Mouse (Mus musculus) urinary bladder, postnatal 4 days (tissue): ENCODE results near the gene Nin.
"Not testable (repeated sequence)": the region's sequence is repeated elsewhere in the genome, so short reads cannot be mapped to it uniquely, and the experiment has no call there.

Source experiments
- DNase-seq, 2 experiments: peaks; one replicate each; pipeline ENCODE4 v3.0.0; 2021 to 2022; ENCODE audit warnings: low spot score in 2 of 2

Nin gene

DNA sequence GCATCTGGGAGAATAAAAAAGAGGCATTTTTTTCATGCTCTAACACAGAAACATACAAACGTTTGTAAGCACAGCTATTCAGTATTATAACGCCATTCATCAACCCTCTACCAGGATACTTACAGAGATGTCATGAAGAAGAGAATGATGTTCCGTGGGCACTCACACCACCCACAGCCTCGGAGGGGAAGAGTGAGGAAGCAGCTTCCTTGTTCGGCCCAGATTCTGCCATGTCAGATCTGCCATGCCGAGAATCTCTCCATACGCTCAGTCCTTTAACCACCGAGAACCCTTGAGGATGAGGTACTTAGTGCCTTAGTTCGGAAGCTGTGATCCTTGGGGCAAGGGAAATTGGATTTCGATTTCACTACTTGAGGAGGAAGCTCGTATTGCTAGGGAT lies at the start of gene Nin:
Gene Nin (minus strand): TSS at position 367 of the 400 bp plus-strand sequence.
- no peak for DNase-seq

DNA sequence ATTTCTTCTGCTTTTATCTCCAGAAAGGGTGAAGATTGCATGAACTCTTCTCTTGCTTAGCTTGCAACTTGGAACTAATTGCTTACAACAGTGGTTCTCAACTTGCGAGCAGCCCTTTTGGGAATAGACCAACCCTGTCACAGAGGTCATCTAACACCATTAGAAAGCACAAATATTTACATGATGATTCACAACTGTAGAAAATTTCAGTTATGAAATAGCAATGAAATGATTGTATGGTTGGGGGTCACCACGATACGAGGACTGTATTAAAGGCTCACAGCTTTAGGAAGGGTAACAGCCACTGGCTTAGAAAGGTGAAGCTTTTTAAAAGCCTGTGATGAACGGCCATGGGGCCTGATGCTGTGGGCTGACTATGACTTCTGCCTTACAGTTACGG lies 47.5 kb upstream of the Nin start:
- DNase-seq: no peak

DNA sequence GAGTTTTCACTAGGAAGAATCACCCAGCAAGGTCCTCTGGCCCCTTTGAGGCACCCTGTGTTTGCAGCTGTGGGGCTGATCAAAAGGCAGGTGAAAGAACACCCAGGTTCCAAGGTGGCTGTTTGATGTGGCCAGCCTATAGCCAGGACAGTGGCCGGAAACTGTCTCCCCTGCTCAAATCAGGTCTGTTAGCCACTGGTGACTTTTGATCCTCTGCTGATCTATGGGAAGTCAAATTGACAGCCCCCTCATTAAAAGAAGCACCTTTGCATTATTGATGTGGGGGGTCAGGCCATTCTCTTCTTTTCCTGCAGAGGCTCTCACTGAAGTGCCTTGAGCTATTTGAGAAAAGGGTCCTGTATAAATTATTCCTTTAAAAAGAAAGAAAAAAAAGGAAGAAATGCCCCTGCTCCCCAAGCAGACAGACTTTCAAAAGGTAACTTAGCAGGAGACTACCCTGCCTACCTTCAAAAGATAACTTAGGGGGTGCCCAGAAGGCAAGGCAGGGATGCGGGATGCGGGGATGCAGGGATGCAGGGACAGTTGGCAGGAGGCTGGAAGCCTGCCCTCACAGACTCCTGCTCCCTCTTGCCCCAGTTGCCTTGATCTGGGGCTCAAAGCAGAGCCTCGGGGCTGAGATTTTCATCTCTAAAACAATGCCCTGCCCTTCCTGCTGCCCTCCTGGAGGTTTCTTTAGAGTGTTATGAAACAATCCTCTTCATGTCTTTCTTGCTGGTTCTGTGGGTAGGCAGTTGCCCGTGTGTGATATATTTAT lies 44.0 kb upstream of the Nin start:
- no peak for DNase-seq

GRCm38 (mm10) chr12:70156222-70156621 lies 42.7 kb upstream of the Nin start:
- DNase-seq: no peak

DNA sequence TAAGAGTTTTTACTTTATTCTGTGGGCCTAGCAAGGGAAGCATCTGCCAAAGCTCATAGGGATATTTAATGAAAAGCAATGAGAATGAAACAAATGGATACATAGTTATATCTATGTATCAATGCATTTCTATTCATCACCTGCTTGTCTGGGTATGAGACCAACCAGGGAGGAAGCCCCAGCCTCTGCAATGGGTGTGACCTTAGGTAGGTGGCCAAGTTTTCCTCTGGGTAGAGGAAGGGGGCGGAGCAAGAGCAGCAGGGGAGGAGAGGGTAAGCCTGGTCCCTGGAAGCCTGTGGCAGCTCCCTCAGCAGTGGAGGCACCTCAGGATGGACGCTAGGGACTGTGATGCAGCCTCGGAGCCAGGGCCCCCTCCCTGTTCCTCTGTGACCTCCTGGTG lies 40.3 kb upstream of the Nin start, which contains the start of gene Abhd12b:
Gene Abhd12b (plus strand): TSS at position 301 of the 400 bp plus-strand sequence.
- DNase-seq: no peak

- DNase-seq: no peak
Observed at GRCm38 (mm10) chr12:70148631-70149265, 35.2 kb upstream of the Nin start.

DNA sequence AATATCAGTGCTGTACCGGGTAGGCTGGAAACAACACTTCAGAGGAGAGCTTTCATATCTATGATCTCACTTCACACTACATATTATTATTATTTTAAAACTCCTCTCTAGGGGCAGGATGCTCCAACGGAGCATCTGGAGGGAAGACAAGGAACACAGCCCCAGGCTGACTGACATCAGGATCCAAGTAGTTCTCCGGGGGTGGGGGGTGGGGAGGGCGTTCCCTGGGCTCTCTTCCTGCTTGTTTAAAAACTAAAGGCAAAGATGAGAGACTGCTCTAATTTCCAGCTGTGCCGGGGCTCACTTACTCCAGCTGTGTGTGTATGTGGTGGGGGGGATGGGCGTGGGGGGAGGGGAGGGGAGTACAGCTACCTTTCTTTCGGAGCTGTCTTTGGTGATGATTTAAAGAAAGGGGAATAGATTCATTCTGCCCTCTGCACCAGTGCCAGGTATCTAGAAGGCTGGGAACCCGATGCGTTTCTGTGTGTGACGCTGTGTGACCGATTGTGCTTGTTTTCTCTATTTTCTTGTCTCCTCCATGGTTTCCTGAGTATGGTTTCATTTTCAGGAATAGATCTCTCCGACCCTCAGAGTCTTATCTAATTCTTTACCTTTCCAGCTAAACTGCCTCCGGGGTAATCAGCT lies 34.6 kb upstream of the Nin start:
- no peak for DNase-seq

DNA sequence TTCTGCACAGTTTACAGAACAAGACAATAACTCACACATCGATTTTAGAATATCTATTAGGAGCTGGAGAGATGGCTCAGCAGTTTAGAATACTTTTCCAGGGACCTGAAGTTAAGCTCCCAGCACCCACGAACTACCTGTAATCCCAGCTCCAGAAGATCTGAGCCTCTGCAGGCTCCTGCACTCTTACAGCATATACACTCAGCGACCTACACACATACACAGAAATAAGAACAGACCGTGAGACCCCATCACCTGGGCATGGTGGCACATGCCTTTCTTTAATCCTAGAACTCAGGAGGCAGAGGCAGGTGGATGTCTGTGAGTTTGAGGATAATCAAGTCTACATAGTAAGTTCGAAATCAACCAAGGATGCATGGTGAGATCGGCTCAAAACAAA lies 32.1 kb upstream of the Nin start:
- no peak for DNase-seq

GRCm38 (mm10) chr12:70144637-70145448 lies 31.3 kb upstream of the Nin start:
- no peak for DNase-seq

DNA sequence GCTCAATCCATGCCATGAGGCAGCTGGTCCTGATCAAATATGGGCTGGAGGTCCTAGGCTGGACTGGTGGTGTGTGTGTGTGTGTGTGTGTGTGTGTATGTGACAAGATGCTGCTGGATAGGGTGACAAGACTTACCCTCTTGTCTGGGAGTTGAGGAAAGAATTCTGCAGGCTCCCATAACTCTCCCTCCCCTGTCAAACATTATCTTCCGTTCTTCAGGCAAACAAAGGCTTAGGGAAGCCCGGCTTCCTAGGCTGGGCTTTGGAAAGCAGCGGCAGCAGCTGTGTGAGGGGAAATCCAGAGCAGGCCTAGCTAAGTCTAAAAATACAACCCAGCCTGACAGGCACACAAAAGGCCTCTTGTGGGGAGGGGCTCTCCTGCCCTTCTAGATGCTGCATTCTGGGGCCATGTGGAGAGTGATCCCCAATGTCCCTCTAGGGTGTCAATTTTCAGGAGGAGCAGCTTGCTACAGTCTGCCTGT lies 30.6 kb upstream of the Nin start:
- DNase-seq: not testable (repeated sequence)

- DNase-seq: no peak
Observed at GRCm38 (mm10) chr12:70140993-70141576, 27.6 kb upstream of the Nin start.

DNA sequence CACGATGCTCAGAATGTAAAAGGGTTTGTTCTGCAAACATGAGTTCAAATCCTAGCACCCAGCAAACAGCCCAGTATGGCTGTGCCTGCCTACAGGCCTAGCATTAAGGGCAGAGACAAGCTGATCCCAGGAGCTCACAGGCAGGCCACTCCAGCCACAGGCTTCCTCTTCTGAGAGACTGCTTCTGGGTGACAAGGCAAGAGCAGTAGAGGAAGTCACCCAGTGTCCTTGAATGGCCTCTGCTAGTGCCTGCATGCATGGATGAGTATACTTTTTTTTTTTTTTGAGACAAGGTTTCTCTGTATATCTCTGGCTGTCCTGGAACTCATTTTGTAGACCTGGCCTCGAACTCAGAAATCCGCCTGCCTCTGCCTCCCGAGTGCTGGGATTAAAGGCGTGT lies 27.0 kb upstream of the Nin start:
- DNase-seq: no peak

DNA sequence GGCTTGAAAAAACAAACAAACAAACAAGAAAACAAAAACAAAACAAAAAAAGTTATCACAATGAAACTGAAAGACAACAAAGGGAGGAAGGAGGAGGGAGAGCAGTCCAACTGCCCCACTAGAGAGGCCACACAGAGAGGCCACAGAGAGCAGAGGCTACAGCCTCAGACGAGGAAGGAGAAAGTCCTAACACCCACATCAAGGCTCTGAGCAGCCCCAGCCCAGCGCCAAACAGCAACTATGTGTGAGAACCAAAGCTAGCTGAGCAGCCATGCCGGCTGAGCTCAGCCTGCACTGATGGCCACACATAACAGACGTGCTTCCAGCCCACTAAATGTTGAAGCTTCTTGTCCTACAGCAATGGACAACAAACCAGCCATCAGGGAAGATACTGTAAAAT lies 26.4 kb upstream of the Nin start:
- no peak for DNase-seq

GRCm38 (mm10) chr12:70137626-70138025 lies 24.1 kb upstream of the Nin start:
- no peak for DNase-seq

GRCm38 (mm10) chr12:70137095-70137494 lies 23.6 kb upstream of the Nin start:
- DNase-seq: no peak

DNA sequence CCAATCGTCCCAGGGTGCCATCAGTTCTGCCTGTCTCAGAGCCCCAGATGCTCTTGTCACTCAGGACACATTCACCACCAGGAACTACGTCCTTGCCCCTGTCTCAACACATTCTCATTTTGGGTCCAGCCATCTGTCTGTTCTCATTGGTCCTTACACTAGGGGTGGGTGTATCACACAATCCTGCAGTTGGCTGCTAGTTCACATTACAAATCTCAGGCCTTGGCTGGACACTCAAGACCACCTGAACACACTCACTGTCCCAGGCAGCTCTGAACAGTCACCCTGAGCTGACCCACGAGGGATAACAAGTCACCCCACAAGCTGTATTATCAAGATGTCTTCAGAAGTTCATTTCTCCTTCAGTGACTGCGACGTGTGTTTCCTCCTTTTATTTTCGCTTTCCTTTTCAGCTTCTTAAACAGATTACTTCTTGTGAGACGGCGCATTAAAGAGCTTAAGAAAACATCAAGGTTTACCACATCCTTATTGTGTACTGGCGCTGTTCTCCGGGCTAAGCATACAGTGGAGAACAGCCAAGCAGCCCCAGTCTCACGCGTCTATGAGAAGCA lies 22.8 kb upstream of the Nin start:
- DNase-seq: no peak

GRCm38 (mm10) chr12:70134627-70135235 lies 21.2 kb upstream of the Nin start:
- no peak for DNase-seq

DNA sequence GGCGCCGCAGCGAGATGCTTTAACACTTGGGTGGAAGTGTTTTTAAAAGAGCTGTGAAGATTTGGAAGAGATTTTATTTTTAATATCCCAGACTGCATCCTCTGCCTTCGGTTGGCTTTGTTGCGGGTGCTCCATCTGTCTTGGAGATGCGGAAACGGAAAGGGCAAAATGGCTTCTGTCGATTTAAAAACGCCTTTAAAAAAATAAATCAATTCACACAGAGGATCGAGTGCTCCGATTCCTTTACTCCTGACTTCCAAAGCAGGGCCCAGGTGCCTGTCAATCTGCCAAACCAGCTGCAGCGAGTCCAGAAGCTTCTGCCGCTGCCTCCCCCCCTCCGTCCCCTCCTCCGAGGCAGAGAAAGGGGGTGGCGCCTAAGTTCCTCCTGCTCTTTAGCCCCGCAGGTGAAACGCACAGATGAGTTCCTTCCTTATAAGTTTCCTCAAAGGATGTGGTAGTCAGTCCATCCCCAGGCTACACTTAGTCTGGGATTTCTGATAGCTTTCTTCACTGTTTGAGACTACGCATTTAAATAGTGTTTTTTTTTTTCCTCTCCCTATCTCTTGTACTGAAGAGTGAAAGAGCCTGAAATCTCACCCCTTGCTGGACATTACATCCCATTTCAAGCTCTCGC lies 17.6 kb upstream of the Nin start:
- no peak for DNase-seq

- no peak for DNase-seq
Observed at GRCm38 (mm10) chr12:70129105-70129504, 15.6 kb upstream of the Nin start.

DNA sequence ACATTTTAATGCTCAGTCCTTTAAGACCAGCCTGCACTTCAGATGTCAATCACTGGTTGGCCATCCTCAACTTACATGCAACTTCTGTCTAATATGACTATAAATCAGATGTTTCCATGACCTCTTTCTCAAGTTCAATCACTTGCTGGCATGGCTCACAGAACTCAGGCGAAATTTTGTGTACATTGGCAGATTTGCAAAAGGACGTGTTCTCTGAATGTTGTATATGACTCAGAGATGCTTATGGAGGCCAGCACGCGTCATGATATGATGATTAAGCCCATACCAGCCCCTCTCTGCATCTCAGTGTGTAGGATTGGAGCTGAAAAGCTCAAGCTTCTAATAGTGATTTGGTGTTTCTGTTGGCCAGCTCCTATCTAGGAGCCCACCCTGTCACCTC lies 13.1 kb upstream of the Nin start:
- no peak for DNase-seq
